Mouse (Mus musculus) urinary bladder, postnatal 10 days (tissue): ENCODE results near the gene Aif1.

Experiments
- DNase-seq: peaks from one replicate; pipeline ENCODE4 v3.0.0; 2022; ENCODE audit warnings: low spot score

Aif1 gene

GRCm38 (mm10) chr17:35166352-35167035 lies 9.4 kb downstream of the Aif1 start:
- DNase-seq: no peak

GRCm38 (mm10) chr17:35165451-35166155 lies 10.3 kb downstream of the Aif1 start:
- no peak for DNase-seq

- peak; percentile 97 for DNase-seq
Measured at GRCm38 (mm10) chr17:35164568-35165450, 11.1 kb downstream of the Aif1 start, which contains the start of gene Prrc2a. Gene Prrc2a (minus strand): TSS chr17:35164897.

DNA sequence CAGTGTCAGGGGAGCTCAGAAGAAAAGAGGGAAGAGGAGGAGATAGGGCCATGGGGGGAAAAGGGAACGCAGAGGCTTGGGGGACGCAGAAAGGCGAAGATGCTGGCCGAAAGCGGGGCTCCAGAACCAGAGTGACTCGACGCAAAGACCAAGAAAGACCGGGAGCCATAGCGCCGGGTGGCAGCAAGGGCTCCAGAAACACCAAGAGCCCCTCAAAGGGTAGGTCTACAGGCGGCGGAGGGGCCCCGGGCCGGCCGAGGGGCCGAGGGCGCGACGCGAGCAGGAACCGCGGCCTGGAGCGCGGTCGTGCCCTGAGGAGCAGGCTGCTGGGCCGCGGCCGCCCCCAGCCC lies 11.7 kb downstream of the Aif1 start:
- no peak for DNase-seq

DNA sequence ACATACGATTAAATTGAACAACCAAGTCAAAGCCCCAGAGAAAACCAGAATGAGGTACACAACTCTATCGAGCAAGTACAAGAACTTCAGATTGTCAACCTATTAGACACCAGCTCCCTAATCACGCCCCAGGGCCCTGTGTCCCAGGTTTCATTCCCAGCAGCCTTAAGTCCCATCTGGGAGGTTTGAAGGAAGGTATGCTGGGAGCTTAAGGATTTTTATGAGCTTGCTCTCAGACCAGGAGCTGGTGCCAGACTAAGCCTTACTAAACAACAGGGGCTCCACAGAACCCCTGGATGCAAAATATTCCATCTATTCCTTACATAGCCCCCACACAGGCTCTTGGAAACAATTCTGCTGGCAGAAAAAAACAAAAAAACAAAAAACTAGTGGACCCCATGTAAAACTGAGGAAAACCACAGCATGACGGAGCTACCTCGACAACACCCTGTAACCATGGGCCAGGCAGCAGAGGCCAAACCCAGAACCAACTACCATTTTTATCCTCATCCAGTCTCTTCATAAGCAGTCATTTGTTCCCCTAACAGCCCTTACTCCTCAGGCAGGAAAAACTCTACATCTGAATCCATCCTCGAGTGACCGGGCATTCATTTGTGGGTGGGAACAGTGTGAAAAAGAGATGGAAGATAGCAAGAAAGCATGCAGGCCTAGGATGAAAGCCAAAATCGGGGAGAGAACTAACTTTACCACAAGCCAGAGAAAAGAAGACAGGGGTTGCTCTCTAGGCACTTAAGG lies 12.4 kb downstream of the Aif1 start:
- no peak for DNase-seq

DNA sequence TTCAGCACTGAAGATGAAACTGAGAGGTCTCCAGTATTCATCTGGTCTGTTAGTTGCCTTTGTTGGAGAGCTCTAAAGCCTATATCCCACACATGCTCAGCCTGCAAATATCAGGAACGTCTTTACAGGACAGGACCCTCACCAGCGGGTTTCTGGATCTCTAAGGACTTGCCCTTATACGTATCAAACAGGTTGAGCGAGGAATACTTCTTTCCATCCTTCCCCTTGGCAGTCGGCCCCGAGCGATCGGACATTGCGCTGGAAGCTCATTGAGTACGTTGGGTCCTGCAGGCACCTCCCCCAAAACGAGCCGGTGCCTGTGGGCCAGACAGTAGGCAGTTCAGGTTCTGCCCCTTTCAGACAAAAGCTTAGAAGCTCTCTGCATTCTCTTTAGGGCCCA lies 13.1 kb downstream of the Aif1 start:
- DNase-seq: no peak

DNA sequence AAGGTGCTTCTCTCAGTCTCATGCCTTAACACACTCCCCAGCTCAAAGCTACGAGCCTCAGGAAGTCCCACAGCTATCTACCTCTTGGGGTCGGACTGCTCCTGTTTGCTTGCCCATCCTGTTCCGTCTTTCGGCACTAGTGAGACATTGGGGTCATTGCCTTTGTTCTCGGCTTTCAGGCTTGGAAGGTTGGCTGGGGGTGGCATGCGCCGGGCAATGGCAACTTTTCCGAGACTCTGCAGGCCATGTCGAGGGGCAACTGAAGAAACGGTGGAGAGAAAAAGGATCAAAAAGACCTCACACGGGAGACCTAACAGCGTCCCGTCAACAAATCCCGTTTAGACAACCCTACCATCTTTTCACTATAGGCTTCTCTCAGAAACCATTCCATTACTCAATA lies 13.7 kb downstream of the Aif1 start:
- DNase-seq: no peak

DNA sequence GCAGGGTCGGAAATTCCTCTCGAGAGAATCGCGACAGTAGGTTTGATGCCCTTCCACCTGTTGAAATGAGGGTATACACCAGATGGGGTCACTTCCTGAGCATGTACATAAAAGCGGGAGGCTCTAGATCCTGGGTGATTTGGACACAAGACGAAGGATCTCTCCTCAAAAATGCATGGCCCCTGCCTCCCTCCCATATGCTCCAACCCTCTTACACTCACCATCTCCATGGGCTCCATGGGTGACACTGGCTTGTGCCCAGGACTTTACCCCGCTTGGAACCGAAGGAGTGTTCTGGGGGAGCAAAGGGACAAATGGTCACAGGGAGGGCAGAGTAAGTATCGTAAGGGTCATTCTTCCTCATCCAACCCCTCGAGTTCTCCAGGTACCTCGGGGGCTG lies 14.4 kb downstream of the Aif1 start:
- DNase-seq: no peak

DNA sequence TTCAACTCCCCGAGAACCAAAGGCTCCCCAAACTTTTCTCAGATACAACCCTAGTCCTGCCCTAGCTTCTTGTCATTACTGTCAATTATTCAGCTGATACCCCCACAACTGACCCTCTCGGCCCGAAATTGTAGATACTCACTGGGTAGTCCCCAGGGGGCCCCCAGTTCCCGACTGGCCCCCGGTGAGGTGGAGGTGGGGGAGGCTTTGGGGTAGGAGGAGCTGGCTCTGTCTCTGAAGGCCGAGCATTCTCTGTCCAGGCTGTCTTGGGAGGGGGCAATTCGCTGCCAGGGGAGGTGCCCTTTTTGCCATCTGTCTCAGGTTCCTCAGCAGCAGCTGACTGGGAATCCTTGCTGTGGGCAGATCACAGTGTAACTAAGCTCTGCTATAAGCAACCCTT lies 16.2 kb downstream of the Aif1 start:
- DNase-seq: no peak

DNA sequence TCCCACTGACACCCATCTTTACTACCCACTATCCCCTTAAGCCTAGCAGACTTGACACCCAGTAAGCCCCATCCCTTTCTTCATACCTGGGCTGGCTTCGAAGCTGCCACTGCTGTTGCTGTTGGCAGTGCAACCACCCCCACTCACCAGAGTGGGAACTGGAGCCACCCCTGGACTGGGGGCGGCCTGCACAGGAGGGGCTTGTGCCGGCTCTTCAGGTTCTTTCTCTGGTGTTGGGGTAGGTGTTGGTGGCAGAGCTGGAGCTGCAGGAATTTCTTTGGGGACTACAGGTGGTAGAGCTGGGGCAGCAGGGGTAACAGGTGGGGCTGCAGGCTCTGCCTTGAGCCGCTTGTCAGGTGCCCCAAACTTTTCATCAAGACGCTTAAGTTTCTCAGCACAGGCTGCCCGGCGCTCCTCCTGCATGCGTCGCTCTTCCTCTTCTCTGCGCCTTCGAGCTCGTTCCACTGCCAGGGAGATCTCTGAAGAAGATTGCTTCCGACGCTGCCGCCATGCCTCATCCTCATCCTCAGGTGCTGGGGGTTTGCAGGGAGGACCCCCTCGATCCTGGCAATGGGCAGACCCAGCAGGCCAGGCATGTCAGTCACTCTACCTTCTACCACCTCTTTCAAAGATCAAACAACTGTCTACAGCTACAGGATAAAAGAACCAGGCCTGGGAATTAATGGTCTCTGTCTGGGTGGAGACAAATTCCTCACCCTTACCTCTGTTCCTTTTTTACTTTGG lies 16.8 kb downstream of the Aif1 start:
- DNase-seq: no peak

- no peak for DNase-seq
Measured at GRCm38 (mm10) chr17:35157661-35158175, 18.1 kb downstream of the Aif1 start.

DNA sequence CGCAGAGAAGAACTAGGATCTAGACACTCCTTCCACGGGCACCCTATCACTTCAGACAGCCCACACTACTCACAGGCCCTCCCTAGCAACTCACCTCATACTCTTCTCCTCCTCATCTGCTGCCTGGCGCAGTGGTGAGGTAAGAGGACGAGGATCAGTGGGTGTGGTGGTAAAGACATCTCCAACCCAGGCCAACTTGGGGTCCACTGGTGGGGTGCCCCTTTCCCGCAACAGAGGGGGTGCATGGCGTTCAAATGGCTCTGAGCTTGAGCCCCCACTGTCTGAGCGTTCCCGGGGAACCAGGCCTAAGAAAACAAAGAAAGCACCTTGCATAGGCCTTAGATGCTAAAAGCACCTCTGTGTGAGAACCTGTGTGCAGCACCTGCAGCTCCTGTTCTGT lies 18.6 kb downstream of the Aif1 start:
- no peak for DNase-seq

DNA sequence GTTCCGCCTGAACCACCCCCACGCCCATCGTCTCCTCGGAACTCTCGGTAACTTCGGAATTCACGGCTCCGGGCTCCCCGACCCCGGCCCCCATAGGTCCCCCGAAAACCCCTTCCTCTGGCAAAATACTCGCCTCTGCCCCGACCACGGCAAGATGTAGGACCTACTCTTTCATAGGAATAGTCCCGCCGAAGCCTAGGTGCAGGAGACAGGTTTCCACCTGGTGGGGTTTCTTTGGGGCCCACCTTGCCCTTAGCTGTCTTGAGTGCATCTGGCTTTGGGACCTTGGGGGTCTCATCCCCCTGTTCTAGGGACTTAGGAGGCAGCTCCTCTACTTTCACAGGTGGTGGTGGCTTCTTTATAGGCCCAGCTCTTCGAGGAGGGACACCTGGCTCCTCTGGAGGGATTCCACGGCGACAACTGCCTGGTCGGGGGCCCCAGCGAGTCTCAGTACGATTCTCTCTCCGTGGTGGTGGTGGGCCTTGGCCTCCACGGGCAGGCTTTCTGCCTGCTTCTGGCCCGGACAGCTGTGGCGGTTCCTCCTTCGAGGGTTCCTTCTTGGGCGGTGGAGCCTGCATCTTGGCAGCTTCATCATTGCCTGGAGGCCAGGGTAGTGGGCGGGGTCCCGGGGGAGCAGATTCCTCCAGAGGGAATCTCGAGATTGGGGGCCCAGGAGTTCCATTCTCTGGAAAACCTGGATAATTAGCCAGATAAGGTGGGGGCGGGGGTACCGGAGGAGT lies 19.2 kb downstream of the Aif1 start:
- DNase-seq: no peak

DNA sequence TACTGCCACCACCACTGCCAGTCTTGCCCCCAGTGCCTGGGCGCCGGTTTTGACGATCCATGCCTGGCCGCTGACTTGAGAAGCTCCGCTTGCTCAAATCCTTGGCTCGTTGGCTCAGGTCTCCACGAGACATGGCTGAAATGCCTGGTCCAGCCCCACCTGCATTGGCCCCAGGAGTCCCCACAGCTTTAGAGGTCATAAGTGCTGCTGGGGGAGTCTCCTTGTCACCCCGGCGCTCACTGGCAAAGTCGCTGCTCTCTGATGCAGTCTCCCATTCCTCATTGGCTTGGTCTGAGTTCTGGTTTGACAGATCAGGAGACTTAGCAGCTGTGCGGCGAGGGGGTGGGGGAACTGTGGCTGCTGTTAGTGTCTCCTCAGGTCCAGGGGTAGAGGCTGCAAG lies 20.4 kb downstream of the Aif1 start:
- no peak for DNase-seq

- DNase-seq: no peak
Measured at GRCm38 (mm10) chr17:35154616-35155015, 21.3 kb downstream of the Aif1 start.

- no peak for DNase-seq
Measured at GRCm38 (mm10) chr17:35153931-35154330, 21.9 kb downstream of the Aif1 start.

GRCm38 (mm10) chr17:35153077-35153476 lies 22.8 kb downstream of the Aif1 start:
- no peak for DNase-seq

- DNase-seq: no peak
Measured at GRCm38 (mm10) chr17:35152121-35152520, 23.7 kb downstream of the Aif1 start.

DNA sequence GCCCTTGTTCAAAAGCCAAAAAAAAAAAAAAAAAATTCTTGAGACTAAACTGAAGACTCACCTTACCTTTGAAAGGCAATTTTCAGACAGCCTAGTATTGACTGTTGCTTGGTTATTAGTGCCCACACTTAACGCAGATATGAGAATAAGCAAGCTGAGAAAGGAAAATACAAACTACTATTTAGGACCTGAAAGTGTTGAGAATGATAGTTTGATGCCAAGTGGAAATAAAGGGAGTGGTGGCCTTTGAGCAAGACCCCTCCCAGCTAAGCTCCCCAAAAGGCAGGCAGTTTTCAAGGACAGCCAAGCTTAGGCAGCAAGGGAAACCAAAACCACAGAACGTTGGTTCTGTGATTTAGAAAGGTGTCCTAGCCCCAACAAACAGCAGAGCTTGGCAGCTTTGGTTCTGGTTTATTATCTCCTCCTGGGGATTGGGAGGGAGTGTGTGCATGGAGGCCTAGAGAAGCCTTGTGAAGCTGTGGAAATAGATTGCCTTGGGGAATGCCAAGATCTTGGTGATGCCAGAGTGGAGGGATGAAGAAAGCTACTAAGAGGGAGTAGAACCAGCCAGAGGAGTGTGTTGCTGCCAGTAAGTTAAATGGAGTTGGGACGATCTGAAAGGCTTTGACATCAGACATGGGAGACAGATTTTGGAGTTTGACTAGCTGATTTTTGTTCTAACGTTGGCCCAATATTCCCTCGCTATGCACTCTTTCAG lies 27.8 kb downstream of the Aif1 start:
- DNase-seq: no peak

GRCm38 (mm10) chr17:35147348-35147747 lies 28.5 kb downstream of the Aif1 start:
- no peak for DNase-seq
